Mouse (Mus musculus): ENCODE measurements around the gene Mtmr3. TPM values are rescaled to one million over a fixed set of nuclear protein-coding genes. Genes with fewer than 3 reads are reported as not detected.
A peak's percentile ranks its signal among the peaks of the same experiment; 100 is the strongest.

Gene Mtmr3
- polyA plus RNA-seq (2012; rRNA removed) = 35.3 and 36.3 TPM in 2 replicates

DNA sequence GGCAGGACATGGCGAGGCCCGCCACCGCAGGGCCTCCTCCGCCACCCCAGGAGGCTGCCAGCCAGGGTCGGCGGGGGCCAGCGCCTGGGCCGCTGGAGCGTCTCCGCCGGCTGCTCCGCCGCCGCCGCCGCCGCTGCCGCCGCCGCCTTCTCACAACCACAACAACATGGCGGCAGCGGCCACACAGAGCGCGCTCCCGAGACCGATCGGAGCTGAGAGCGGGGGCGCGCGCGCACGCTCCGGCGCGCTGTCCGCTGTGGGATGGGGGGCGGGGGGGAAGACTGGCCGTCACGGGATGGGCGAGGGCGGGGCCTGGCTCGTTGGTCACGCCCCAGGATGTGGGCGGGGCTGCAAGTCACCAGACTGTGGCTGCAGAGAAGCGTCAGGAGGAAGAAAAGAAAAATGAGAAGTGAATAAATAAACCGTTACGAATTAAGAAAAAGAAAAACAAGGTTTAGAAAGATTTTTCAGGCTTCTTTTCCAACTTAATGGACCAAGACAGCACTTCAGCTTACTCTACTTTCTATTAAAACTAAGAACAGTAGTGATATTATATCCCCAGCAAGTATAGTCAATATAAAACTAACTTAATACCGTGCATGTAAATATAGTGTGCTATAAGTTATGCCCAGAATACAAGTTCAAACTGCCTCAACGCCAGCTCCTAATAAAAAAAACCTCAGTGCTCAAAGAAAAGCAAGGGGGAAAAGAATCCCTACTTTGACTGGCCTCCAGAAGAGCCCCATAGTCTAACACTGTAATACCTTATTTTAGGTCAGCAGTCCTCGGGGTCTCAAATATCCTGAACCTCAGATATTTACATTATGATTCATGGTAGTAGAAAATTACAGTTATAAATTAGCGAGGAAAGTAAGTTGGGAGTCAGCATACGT is at the start of gene Mtmr3:
Gene Mtmr3, minus strand, starts transcription at position 256 of the 893 bp plus-strand sequence.
- no peaks in the 10 kb centered on the region for H3K27me3 ChIP-seq (ENCODE audit: control insufficient read depth, insufficient read depth, low read length)
- TF ChIP-seq POLR2A (IDR thresholded peaks at IDR 0.05; ENCODE audit: low read depth, low read length) = no peak; the same call in 1 of the 2 replicates
- no peak for TF ChIP-seq CTCF (IDR thresholded peaks at IDR 0.05; ENCODE audit: extremely low read depth, insufficient read depth, insufficient read length, insufficient replicate concordance)
- DNase-seq (ENCODE audit: low read depth in 1 of 2, low spot score in 2 of 2) = peak; percentile 92 to 96
- peak within 1 kb of the TSS; percentile 99 for H3K4me3 ChIP-seq (ENCODE audit: extremely low read depth, insufficient read depth, insufficient read length)
- peak within 1 kb of the TSS; percentile 90 for H3K27ac ChIP-seq (ENCODE audit: insufficient read depth, low read length)
- 2% methylated on average over 53 of the region's 53 CpGs for WGBS
- H3K4me1 ChIP-seq (ENCODE audit: control insufficient read depth, insufficient read depth, insufficient read length) = peaks cover 15% of the 10 kb centered on the region
- H3K36me3 ChIP-seq (ENCODE audit: control insufficient read depth, insufficient read depth, low read length) = no peaks in the 10 kb centered on the region

DNA sequence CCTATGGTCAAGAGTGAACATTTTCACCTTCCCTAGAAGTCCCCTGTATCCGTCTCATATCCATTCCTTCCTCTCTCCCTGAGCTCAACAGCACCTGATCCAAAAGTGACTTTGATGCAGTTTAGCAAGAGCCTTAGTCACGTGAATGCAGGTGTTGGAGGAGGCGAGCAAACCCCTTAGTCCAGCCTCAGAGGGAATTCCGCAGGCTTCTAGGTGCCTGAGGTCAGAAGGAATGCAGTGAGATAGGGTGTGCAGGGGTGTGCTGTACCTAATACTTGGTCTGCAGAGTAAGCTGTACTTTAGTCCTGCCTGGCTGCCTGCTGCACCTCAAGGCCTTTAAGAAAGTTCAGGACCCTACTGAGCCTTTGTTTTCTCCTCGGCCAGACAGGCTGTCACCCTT is 49.1 kb upstream of the Mtmr3 start:
- DNase-seq (ENCODE audit: low read depth in 1 of 2, low spot score in 2 of 2) = no peak
- Histone ChIP-seq H3K4me3 (ENCODE audit: extremely low read depth, insufficient read depth, insufficient read length) (no peak overlapping the region), H3K4me1 (ENCODE audit: control insufficient read depth, insufficient read depth, insufficient read length) (peaks cover 4% of the 10 kb centered on the region; the same call in 1 of the 2 replicates), H3K27me3 (ENCODE audit: control insufficient read depth, insufficient read depth, low read length) (no peaks in the 10 kb centered on the region), H3K36me3 (ENCODE audit: control insufficient read depth, insufficient read depth, low read length) (peaks cover 13% of the 10 kb centered on the region), H3K27ac (ENCODE audit: insufficient read depth, low read length) (no peak overlapping the region)
- WGBS = 89% methylated on average over 5 of the region's 5 CpGs
- no peak for TF ChIP-seq POLR2A (IDR thresholded peaks at IDR 0.05; ENCODE audit: low read depth, low read length)
- no peak for TF ChIP-seq CTCF (IDR thresholded peaks at IDR 0.05; ENCODE audit: extremely low read depth, insufficient read depth, insufficient read length, insufficient replicate concordance)

DNA sequence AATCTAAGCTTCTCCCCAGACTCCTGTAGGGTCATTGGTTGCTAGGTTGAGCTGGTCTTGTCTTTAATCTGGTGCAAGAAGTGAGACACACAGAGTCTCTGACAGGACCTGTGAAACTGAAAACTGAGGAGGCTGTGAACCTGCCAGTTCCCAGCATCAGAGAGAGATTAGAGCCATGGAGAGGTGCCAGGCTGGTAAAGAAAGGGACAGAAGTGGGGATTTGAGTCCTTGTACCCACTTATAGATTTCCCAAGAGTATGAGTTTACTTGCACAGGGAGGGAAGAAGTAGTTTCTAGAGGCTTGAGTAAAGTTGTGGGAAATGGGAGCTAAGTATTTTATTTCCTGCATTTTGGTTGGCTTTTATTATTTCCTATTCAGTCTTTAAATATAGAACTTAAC is 46.5 kb upstream of the Mtmr3 start:
- H3K27ac ChIP-seq (ENCODE audit: insufficient read depth, low read length) = no peak overlapping the region
- no peaks in the 10 kb centered on the region for H3K27me3 ChIP-seq (ENCODE audit: control insufficient read depth, insufficient read depth, low read length)
- peaks cover 4% of the 10 kb centered on the region; the same call in 1 of the 2 replicates for H3K4me1 ChIP-seq (ENCODE audit: control insufficient read depth, insufficient read depth, insufficient read length)
- no peak for DNase-seq (ENCODE audit: low read depth in 1 of 2, low spot score in 2 of 2)
- H3K4me3 ChIP-seq (ENCODE audit: extremely low read depth, insufficient read depth, insufficient read length) = no peak overlapping the region
- H3K36me3 ChIP-seq (ENCODE audit: control insufficient read depth, insufficient read depth, low read length) = peaks cover 3% of the 10 kb centered on the region; the same call in 1 of the 2 replicates
- no peak for TF ChIP-seq CTCF (IDR thresholded peaks at IDR 0.05; ENCODE audit: extremely low read depth, insufficient read depth, insufficient read length, insufficient replicate concordance)

DNA sequence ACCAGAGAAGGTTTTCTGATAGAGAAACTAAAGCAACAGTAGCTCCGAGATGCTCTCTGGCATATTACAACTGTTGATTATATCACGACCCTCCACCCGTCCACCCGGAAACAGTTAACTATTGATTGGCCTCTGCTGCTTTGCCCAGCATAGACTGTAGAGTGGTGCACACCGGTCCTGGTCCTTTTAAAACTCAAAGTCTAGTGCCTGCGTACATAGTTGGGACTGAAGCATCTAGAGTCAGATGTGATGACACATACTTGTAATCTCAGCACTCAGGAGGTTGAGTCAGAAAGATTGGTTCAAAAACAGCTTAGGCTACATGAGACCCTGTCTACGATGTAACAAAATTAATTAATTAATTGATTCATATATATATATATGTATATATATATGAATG is 43.6 kb upstream of the Mtmr3 start:
- Histone ChIP-seq H3K27ac (ENCODE audit: insufficient read depth, low read length) (no peak overlapping the region), H3K4me1 (ENCODE audit: control insufficient read depth, insufficient read depth, insufficient read length) (peaks cover 4% of the 10 kb centered on the region; the same call in 1 of the 2 replicates), H3K4me3 (ENCODE audit: extremely low read depth, insufficient read depth, insufficient read length) (peak overlapping the region; percentile 89), H3K27me3 (ENCODE audit: control insufficient read depth, insufficient read depth, low read length) (no peaks in the 10 kb centered on the region), H3K36me3 (ENCODE audit: control insufficient read depth, insufficient read depth, low read length) (peaks cover 3% of the 10 kb centered on the region; the same call in 1 of the 2 replicates)
- 19% methylated on average over 7 of the region's 7 CpGs for WGBS
- DNase-seq (ENCODE audit: low read depth in 1 of 2, low spot score in 2 of 2) = no peak
- TF ChIP-seq CTCF (IDR thresholded peaks at IDR 0.05; ENCODE audit: extremely low read depth, insufficient read depth, insufficient read length, insufficient replicate concordance) = no peak
- TF ChIP-seq POLR2A (IDR thresholded peaks at IDR 0.05; ENCODE audit: low read depth, low read length) = no peak

DNA sequence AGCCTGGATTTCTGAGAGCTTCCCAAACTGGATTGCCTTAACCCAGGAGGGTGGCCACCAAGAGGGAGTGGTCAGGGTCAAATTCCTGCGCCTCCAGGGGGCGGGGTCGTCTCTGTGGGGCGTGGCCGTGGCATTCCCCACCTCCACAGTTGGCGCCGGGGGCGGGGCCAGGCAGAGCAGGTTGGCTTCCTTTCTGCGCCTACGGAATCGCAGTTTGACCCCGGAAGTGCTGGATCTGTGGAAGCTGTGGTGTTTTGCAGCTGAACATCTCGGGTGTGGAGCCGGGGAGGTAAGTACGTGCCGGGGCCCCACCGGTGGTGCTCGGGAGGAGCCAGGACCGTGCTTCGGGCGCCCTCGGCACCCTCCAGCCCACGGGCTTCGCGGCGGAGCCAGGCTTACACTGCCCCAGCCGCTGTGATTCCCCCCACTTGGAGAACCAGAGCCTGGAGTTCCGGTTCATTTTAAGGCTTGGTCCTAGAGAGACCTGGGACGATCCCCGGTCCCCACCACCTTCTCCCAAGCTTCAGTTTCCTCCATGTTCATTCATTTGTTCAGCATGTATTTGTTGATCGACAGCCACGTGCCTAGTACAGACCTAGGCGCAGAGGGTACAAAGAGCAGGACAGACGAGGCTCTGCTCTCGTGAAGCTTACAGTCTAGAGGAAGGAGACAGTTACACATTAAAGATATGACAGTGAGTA is 43.0 kb upstream of the Mtmr3 start, which contains the start of gene Ascc2:
Gene Ascc2, plus strand, starts transcription at position 214 of the 701 bp plus-strand sequence.
- Histone ChIP-seq H3K4me3 (ENCODE audit: extremely low read depth, insufficient read depth, insufficient read length) (peak within 1 kb of the TSS; percentile 89), H3K36me3 (ENCODE audit: control insufficient read depth, insufficient read depth, low read length) (peaks cover 3% of the 10 kb centered on the region; the same call in 1 of the 2 replicates), H3K4me1 (ENCODE audit: control insufficient read depth, insufficient read depth, insufficient read length) (peaks cover 4% of the 10 kb centered on the region; the same call in 1 of the 2 replicates), H3K27me3 (ENCODE audit: control insufficient read depth, insufficient read depth, low read length) (no peaks in the 10 kb centered on the region), H3K27ac (ENCODE audit: insufficient read depth, low read length) (peak within 1 kb of the TSS; percentile 53)
- TF ChIP-seq CTCF (IDR thresholded peaks at IDR 0.05; ENCODE audit: extremely low read depth, insufficient read depth, insufficient read length, insufficient replicate concordance) (no peak), POLR2A (IDR thresholded peaks at IDR 0.05; ENCODE audit: low read depth, low read length) (peak; percentile 20; the same call in 1 of the 2 replicates)
- under 1% methylated on average over 35 of the region's 35 CpGs for WGBS
- DNase-seq (ENCODE audit: low read depth in 1 of 2, low spot score in 2 of 2) = peak; percentile 50 to 89

DNA sequence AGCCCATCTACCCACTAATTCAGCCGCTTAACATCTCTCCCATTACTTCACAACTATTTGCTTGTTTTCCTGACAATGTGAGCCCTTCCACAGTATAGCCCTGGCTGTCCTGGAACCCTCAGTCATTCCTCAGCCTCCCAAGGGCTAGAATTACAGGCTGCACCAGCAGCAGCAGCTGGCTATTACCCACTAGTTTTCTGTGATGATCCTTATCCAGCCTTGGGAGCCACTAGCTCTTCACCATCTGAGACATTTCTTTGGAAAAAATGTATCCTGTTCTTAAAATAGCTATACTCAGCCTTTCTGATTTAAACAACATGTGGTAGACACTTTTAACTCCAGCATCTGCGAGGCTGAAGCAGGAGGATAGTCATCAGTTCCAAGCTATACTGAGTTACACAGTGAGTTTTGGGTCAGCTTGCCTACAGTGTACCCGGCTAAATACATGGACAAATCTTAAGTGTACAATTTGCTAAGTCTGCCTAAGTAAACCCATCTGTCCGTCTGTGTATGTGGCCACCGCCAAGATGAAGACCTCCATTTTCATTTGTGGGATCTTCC is 42.2 kb upstream of the Mtmr3 start:
- Histone ChIP-seq H3K4me3 (ENCODE audit: extremely low read depth, insufficient read depth, insufficient read length) (no peak overlapping the region), H3K27me3 (ENCODE audit: control insufficient read depth, insufficient read depth, low read length) (no peaks in the 10 kb centered on the region), H3K4me1 (ENCODE audit: control insufficient read depth, insufficient read depth, insufficient read length) (peaks cover 4% of the 10 kb centered on the region; the same call in 1 of the 2 replicates), H3K27ac (ENCODE audit: insufficient read depth, low read length) (no peak overlapping the region), H3K36me3 (ENCODE audit: control insufficient read depth, insufficient read depth, low read length) (peaks cover 3% of the 10 kb centered on the region; the same call in 1 of the 2 replicates)
- DNase-seq (ENCODE audit: low read depth in 1 of 2, low spot score in 2 of 2) = no peak
- TF ChIP-seq CTCF (IDR thresholded peaks at IDR 0.05; ENCODE audit: extremely low read depth, insufficient read depth, insufficient read length, insufficient replicate concordance) (no peak), POLR2A (IDR thresholded peaks at IDR 0.05; ENCODE audit: low read depth, low read length) (no peak)
- 65% methylated on average over 5 of the region's 5 CpGs for WGBS
